26 mouse cellular contexts compared by ENCODE assay signal in genomic region chr4:10692860-10693259, GRCm38 (mm10).
DNase-seq lines count a peak whose midpoint lies in the region; ATAC-seq and TF ChIP-seq lines count a peak whose summit lies in the region.
"Had no signal": no experiment of that assay in that cellular context is flagged by ENCODE, and none has a peak within 500 bp of the region (broad histone marks: within the 10 kb centered on the region; RNA-seq: fewer than 3 reads in every experiment).

No protein-coding gene starts in this region.

- 82% methylated on average over 2 of the region's 2 CpGs for WGBS in midbrain, embryonic 16.5 days
- 84% methylated on average over 2 of the region's 2 CpGs for WGBS in midbrain, embryonic 13.5 days
- WGBS in liver, adult 2 months: 69% methylated on average over 2 of the region's 2 CpGs
- WGBS in liver, embryonic 16.5 days (ENCODE audit: insufficient replicate concordance): 57% methylated on average over 2 of the region's 2 CpGs

- H3K79me2 ChIP-seq in liver, adult 2 months (ENCODE audit: control insufficient read depth, insufficient read depth, low read length): no peaks in the 10 kb centered on the region; the same call in 1 of the 2 replicates

- intact Hi-C loops in left cerebral cortex, postnatal 10 days (cut with DNase I): no loop called here

- H3K27me3 ChIP-seq in midbrain, embryonic 16.5 days (ENCODE audit: control insufficient read depth, insufficient read depth, low read depth, low read length): no peaks in the 10 kb centered on the region
- H3K27me3 ChIP-seq in midbrain, embryonic 13.5 days: no peaks in the 10 kb centered on the region
- peaks cover 4% of the 10 kb centered on the region; the same call in 1 of the 2 replicates for H3K27me3 ChIP-seq in liver, adult 2 months (ENCODE audit: control insufficient read depth, insufficient read depth, low read length)
- H3K27me3 ChIP-seq in liver, embryonic 16.5 days (ENCODE audit: control insufficient read depth, insufficient read depth, low read depth, low read length): no peaks in the 10 kb centered on the region
- H3K27me3 ChIP-seq: embryonic facial prominence, embryonic 13.5 days; forebrain, embryonic 12.5 days; hindbrain, embryonic 15.5 days; limb, embryonic 15.5 days had no signal

- peak; percentile 74 for DNase-seq in liver, adult 2 months (ENCODE audit: extremely low read depth, low read depth, low spot score)
- DNase-seq in yolk sac, embryonic 10.5 days (ENCODE audit: low spot score): peak; percentile 31
- DNase-seq in left cerebral cortex, postnatal 10 days (ENCODE audit: extremely low spot score in 1 of 2, low spot score in 2 of 2): no peak
- no peak for DNase-seq in retina, postnatal 1 day
- DNase-seq in gastrocnemius, adult 18-20 months (ENCODE audit: low spot score): no peak
- DNase-seq: adrenal gland, postnatal 10 days; cerebellum, adult 2 months; cerebellum, postnatal 25 days; embryo, embryonic 11 days; kidney, adult 11 months; kidney, postnatal 4 days; layer of hippocampus, adult 9-11 months; left cerebral cortex, postnatal 4 days; right cerebral cortex, postnatal 14 days; thymus, adult 2 months had no signal

- H3K4me2 ChIP-seq in midbrain, embryonic 16.5 days (ENCODE audit: low read length): no peak overlapping the region
- no peak overlapping the region for H3K4me2 ChIP-seq in midbrain, embryonic 13.5 days (replicated peaks)
- no peak overlapping the region for H3K4me2 ChIP-seq in liver, embryonic 16.5 days (ENCODE audit: low read depth, low read length)
- H3K4me2 ChIP-seq: forebrain, embryonic 12.5 days; limb, embryonic 15.5 days had no signal

- no peaks in the 10 kb centered on the region for H3K9me3 ChIP-seq in midbrain, embryonic 16.5 days (replicated peaks; ENCODE audit: control insufficient read depth, low read length, poor library complexity, severe bottlenecking)
- H3K9me3 ChIP-seq in midbrain, embryonic 13.5 days: no peaks in the 10 kb centered on the region
- no peaks in the 10 kb centered on the region for H3K9me3 ChIP-seq in liver, embryonic 16.5 days (replicated peaks; ENCODE audit: control insufficient read depth, low read length)
- H3K9me3 ChIP-seq: embryonic facial prominence, embryonic 13.5 days; forebrain, embryonic 12.5 days; heart, embryonic 10.5 days; hindbrain, embryonic 15.5 days; limb, embryonic 15.5 days had no signal

- no peak overlapping the region for H3K9ac ChIP-seq in midbrain, embryonic 16.5 days (ENCODE audit: low read depth, low read length)
- H3K9ac ChIP-seq in midbrain, embryonic 13.5 days (replicated peaks): no peak overlapping the region
- H3K9ac ChIP-seq in liver, adult 2 months (ENCODE audit: low read depth, low read length): no peak overlapping the region
- H3K9ac ChIP-seq in liver, embryonic 16.5 days (ENCODE audit: low read depth, low read length): no peak overlapping the region
- H3K9ac ChIP-seq: embryonic facial prominence, embryonic 13.5 days; forebrain, embryonic 12.5 days; hindbrain, embryonic 15.5 days; limb, embryonic 15.5 days had no signal

- no peaks in the 10 kb centered on the region for H3K4me1 ChIP-seq in midbrain, embryonic 16.5 days (ENCODE audit: control insufficient read depth, insufficient read depth, low read length)
- no peaks in the 10 kb centered on the region for H3K4me1 ChIP-seq in midbrain, embryonic 13.5 days (replicated peaks)
- H3K4me1 ChIP-seq in liver, adult 2 months (ENCODE audit: control insufficient read depth, insufficient read depth, low read length): no peaks in the 10 kb centered on the region; the same call in 1 of the 2 replicates
- H3K4me1 ChIP-seq in liver, embryonic 16.5 days (ENCODE audit: control insufficient read depth, low read depth, low read length): no peaks in the 10 kb centered on the region
- H3K4me1 ChIP-seq: forebrain, embryonic 12.5 days; heart, embryonic 10.5 days; hindbrain, embryonic 15.5 days had no signal

- ATAC-seq in midbrain, embryonic 16.5 days: peak; percentile 22; the same call in 1 of the 2 replicates
- ATAC-seq in midbrain, embryonic 13.5 days: no peak
- ATAC-seq in liver, embryonic 16.5 days (ENCODE audit: low read depth): peak; percentile 79

- H3K4me3 ChIP-seq in midbrain, embryonic 16.5 days (ENCODE audit: low read depth, low read length): no peak overlapping the region
- no peak overlapping the region for H3K4me3 ChIP-seq in midbrain, embryonic 13.5 days (replicated peaks)
- H3K4me3 ChIP-seq in liver, adult 2 months (ENCODE audit: insufficient read depth, low read depth, low read length): no peak overlapping the region
- H3K4me3 ChIP-seq in liver, embryonic 16.5 days (ENCODE audit: low read depth, low read length): no peak overlapping the region
- H3K4me3 ChIP-seq: erythroblast, embryonic 14.5 days; forebrain, embryonic 12.5 days; left cerebral cortex, adult 2 months had no signal

- no peaks in the 10 kb centered on the region for H3K36me3 ChIP-seq in midbrain, embryonic 16.5 days (ENCODE audit: control insufficient read depth, insufficient read depth, low read length)
- no peaks in the 10 kb centered on the region for H3K36me3 ChIP-seq in midbrain, embryonic 13.5 days
- H3K36me3 ChIP-seq in liver, adult 2 months (ENCODE audit: control insufficient read depth, insufficient read depth, low read length): no peaks in the 10 kb centered on the region
- no peaks in the 10 kb centered on the region for H3K36me3 ChIP-seq in liver, embryonic 16.5 days (ENCODE audit: control insufficient read depth, insufficient read depth)
- H3K36me3 ChIP-seq: embryonic facial prominence, embryonic 13.5 days; forebrain, embryonic 12.5 days; heart, embryonic 10.5 days; hindbrain, embryonic 15.5 days; limb, embryonic 15.5 days had no signal

- H3K27ac ChIP-seq in midbrain, embryonic 16.5 days (ENCODE audit: low read length): no peak overlapping the region
- no peak overlapping the region for H3K27ac ChIP-seq in midbrain, embryonic 13.5 days
- no peak overlapping the region for H3K27ac ChIP-seq in liver, adult 2 months (replicated peaks; ENCODE audit: insufficient read depth, low read depth, low read length)
- H3K27ac ChIP-seq in liver, embryonic 16.5 days (ENCODE audit: low read length): no peak overlapping the region
- H3K27ac ChIP-seq: embryonic facial prominence, embryonic 13.5 days; forebrain, embryonic 12.5 days; heart, embryonic 10.5 days; left cerebral cortex, adult 2 months; limb, embryonic 15.5 days; macrophage had no signal

- TF ChIP-seq CTCF in liver, adult 2 months (IDR thresholded peaks at IDR 0.05; ENCODE audit: low read depth, low read length): no peak

- no peak for TF ChIP-seq POLR2A in liver, adult 2 months (IDR thresholded peaks at IDR 0.05; ENCODE audit: extremely low read depth, insufficient read depth, low read length)

Comparison
In these comparisons a context has a peak if more than half of its experiments do, and no peak if none do; other contexts are left out.
1. DNase-seq: peak in liver, adult 2 months (single experiment) and yolk sac, embryonic 10.5 days (single experiment); none in left cerebral cortex, postnatal 10 days (0 of 2), retina, postnatal 1 day (single experiment) and gastrocnemius, adult 18-20 months (single experiment).